Mouse (Mus musculus) G1E (cell line): ENCODE measurements around the gene Hbb-bh2.
"Not testable (repeated sequence)": the region's sequence is repeated elsewhere in the genome, so short reads cannot be mapped to it uniquely, and the experiment has no call there.

ENCODE experiments used
- CTCF ChIP-seq: IDR thresholded peaks from 2 replicates; pipeline ENCODE4 v1.5.1; 2012; ENCODE audit warnings: low read depth, low read length, inconsistent platforms, mixed read lengths
- GATA1 ChIP-seq: IDR thresholded peaks from 2 replicates; pipeline ENCODE4 v1.6.1; 2012; ENCODE audit warnings: borderline replicate concordance, low read length, inconsistent platforms, mixed read lengths
- TAL1 ChIP-seq: conservative IDR thresholded peaks from 2 replicates; pipeline ENCODE4 v1.6.1; 2012; ENCODE audit warnings: low read depth, low read length, inconsistent platforms, mixed read lengths

- not testable (repeated sequence) for TF ChIP-seq TAL1, CTCF, GATA1
Measured at GRCm38 (mm10) chr7:103827139-103827538, 13.2 kb downstream of the Hbb-bh2 start.
